Mouse (Mus musculus): Measurements from ENCODE around the gene Schip1.

Gene Schip1

DNA sequence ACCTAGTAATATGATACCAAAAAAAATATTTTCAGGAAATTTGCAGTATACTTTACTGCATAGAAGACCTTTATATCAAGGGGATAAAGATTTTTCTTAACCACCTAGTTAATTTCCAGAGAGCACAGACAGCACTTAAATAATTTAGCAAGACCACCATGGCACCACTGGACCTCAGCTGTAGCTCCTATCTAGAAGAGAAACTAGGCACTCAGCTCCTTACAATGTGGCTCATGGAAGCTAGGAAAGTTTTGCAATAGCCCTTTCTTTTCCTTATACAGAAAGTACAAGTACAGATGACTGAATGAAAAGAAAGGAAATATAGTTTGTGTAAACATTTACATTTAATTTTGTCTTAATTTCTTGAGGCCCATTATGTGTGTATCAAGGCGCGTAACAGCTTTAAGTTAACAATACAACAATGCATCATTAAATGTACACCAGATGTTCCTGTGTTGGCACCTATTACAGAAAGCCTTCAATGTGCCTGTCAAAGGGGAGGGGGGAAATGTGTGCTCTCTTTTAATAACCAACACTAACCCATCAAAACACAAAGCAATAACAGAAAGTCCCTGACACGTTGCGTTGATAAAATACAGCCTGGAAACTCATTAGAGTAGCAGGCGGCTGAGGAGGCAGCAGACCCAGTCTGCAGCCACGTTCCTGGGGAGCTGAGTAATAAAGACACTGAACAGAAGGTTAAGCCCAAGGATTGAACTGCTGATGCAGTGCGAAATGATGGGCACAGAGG is 218.4 kb downstream of the Schip1 start:
- no peak for DNase-seq

DNA sequence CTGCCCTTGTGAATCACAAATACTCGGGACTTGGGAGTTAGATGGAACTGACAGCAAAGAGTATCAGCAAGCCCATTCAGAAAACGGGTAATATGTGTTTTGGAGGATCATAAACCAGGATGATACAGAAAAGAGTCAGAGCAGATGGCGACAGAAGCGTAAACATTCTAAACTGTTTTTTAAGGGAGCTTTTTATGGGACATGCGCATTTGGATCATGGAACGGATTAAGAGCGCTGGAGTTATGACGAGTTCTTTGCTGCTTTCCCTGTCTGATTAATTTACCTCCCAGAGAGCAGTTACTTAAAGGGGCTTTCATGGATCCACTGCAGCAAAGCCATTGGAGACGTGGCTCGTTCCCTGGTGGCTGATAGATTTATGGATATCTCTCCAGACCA is 219.0 kb downstream of the Schip1 start:
- no peak for DNase-seq

- DNase-seq, result no peak
These were observed 219.9 kb downstream of the Schip1 start for GRCm38 (mm10) chr3:68284500-68284899.

DNA sequence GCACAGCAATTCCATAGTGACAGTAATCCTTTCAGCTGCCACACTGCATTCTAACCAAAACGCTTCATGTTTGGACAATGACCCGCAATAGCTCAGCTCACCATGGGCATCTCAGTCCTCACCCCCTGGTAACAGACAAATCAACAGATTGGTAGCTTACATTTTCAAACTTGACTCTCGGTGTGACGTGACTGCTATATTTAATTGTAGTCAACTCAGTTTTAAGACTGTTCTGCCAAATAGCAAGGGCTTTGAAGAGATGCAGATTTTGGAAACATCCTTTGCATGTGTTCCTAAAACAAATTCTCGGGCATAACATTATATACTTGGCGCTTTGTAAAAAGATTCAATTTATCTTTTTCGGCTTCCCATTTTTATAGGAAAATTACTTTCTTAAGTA is 232.2 kb downstream of the Schip1 start:
- DNase-seq, result no peak

GRCm38 (mm10) chr3:68305647-68306046 is 241.0 kb downstream of the Schip1 start:
- DNase-seq, result no peak

- DNase-seq, result no peak
These were observed 242.1 kb downstream of the Schip1 start for GRCm38 (mm10) chr3:68306726-68307125.

DNA sequence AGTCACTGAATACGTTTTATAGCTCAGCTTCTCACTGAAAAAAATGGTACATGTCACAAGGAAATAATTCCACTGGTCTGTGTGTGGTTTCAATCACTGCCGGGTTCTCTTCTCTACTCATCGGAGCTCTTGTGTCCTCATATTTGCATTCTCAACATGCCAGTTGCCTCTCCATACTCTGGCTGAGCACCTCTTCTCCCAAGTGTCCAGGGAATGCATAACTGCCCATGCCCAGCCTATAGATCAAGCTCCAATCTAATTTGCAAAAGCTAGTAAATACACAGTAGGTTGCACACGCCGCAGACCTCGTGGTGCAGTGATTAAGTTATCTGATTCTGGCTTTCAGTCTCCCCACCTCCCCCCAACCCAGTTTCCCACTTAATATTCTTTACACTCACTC is 261.0 kb downstream of the Schip1 start:
- no peak for DNase-seq

DNA sequence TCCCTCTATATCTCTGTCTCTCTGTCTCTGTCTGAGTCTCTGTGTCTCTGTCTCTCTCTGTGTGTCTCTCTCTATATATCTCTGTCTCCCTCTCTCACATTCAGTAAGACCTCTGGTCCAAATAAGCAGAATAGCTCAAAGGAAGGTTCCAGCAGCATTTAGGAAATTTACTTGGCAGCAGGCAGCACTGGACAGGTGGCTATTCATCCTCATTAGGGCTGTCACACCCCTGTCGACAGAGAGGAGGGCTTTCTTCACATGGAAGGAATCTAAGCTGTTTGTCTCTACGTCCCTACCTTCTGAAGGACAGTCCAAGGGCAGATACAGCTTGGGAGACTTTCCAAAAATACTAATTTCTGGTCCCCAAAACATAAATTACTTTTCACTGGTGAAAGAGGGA is 267.9 kb downstream of the Schip1 start:
- DNase-seq, result no peak

DNA sequence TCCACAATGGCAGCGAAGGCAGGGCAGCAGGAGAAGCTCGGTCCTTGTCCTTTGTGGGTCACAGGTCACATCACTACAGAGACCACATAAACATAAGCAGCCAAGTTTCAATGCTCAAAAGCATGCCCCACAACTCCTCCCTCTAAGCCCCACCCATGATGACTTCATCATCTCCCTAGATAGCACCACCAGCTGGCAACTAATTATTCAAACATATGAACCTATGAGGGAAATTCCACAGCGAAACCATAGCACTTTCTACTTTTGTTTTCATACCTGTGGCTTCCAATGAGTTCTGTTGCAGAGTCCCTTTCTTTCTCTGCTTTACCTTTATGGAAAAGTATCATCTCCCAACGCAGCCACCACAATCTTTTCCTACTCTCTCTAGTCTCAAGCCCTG is 270.9 kb downstream of the Schip1 start:
- no peak for DNase-seq

GRCm38 (mm10) chr3:68350624-68351023 is 286.0 kb downstream of the Schip1 start:
- DNase-seq, result no peak

- DNase-seq, result no peak
These were observed 286.9 kb downstream of the Schip1 start for GRCm38 (mm10) chr3:68351461-68351860.

DNA sequence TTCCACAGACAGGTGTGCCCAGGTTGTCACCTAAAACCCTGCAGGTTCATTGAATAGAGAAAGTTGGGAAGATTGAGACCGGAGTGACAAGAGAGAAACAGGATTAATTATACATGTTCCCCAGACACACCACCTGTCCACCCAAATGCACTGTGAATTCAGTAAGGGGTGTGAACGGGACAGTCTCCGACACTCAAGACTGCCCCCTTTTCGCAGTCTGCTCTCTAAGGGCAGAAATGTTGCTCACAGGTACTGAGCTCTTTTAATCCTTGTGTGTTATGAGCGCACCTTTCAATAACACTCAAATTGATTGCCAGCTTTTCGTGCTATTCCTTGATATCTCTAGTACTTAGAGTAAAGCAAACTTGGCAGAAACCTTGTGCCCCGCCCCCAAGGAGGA is 288.4 kb downstream of the Schip1 start:
- no peak for DNase-seq

DNA sequence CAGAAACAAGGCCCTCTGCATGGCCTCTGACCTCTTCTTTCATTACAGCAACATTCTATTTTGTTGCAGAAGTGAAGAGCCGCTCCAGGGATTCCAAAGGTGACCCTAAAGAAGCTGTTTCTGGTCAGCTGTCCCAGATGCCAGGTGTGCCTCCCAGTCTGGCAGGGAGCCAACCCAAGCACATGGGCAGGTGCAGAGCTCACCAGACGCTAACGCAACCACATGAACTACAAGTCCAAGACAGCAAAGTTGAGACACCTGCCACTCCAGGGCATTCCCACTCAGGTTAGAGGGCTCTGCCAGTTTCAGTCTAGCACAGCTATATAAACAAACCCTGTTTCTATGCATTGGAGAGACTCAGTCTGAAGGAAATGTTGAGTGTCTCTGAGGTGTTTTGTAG is 288.9 kb downstream of the Schip1 start:
- DNase-seq, result peak; percentile 67

DNA sequence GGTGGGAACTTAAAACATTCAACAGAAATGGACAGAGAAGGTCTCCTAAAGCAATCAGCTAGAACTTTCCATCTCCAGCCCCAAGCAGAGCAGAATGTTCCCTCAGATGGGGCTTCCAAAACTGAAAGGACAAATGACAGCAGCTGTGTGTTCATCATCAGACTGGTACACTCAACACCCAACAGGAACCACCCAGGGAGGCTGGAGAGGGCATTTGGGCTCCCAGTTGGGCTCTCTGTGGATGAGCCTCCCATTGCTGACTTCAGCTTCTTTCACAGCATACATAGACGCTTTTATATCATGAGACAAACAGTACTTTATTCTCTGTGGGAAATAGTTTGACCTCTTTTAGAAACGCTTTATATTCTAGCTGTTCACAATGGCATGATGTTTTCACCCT is 291.9 kb downstream of the Schip1 start:
- DNase-seq, result no peak

GRCm38 (mm10) chr3:68368029-68368428 is 303.4 kb downstream of the Schip1 start:
- no peak for DNase-seq

DNA sequence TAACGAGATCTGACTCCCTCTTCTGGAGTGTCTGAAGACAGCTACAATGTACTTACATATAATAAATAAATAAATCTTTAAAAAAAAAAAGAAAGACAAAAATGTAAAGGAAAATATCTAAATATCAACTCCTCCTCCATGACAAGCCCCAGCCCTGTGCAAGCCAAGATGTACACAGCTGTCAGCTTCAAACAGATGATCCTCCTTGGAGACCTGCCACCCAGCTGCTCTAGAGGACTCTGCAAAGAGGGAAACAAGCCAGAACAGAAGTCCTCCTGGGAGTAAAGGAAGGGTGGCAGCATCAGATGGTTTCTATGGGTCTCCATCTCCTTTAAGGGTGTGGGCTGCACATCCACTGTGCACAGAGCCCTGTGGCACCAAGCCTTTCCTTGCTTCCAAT is 308.3 kb downstream of the Schip1 start:
- DNase-seq, result peak; percentile 18

DNA sequence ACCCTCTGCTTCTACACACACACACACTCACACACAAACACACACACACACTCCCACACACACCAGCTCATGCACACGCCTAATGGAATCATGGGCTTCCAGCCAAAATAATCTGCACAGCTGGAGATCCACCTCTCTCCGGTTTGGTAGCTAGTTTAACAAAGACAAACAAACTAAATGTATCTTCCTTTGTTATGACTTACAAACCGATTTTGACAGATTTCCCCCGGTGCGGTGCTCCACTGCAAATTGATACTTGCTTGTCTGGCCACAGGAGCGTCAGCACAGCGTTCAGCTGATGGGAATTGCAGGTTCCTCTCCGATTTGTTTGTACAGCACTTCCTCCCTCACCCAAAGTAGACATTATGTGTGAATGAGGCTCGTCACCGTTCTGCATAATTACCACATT is 310.5 kb downstream of the Schip1 start:
- no peak for DNase-seq

DNA sequence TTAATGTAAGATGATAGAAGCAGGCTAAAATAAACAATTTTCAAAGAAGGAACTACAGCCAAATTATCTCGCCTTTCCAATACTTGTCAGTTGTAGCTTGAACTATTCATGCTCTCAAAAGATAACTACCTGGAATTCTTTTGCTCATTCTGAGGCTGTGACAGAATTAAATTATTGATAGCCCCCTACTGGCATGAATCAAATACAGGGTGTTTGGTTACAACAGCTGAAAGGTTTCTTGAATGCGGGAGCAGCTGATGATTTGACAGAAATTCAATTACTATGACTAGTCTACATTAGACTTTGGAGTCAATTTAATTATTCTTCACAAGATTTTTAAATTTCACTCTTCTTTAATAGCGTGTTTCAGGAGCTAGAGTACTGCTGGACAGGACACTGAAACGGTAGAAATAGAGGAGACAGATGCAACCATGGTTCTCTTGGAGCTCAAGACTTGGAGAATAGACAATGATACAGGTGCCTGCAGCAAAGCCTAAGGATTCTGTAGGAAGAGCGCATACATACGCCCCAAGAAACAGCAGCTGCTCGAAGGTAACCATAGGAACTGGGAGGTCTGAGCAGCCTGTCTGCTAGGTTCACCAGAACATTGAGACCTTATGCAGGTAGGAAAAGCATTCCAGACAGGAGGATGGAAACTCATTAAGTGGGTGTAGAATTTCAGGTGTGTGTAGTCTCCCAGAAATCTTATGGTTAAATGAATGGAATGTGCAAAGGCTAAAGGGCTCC is 313.0 kb downstream of the Schip1 start:
- no peak for DNase-seq

DNA sequence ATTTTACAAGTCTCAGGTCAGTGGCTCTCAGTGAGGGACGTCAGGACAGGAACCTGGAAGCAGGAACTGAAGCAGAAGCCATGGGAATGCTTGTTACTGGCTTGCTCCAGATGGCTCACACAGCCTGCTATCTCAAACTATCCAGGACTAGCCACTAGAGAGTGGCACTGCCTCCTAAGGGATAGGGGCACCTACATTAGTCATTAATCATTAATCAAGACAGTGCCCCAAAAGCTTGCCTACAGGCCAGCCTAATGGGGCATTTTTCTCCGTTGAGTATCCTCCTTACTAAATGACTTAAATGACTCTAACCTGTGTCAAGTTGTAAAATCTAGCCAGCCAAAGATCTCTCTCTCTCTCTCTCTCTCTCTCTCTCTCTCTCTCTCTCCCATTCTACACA is 314.2 kb downstream of the Schip1 start:
- no peak for DNase-seq

GRCm38 (mm10) chr3:68379242-68379641 is 314.6 kb downstream of the Schip1 start:
- peak; percentile 62 for DNase-seq

GRCm38 (mm10) chr3:68383672-68384071 is 319.1 kb downstream of the Schip1 start:
- DNase-seq, result no peak

- DNase-seq, result no peak
These were observed 320.9 kb downstream of the Schip1 start for GRCm38 (mm10) chr3:68385544-68385943.

GRCm38 (mm10) chr3:68388023-68388422 is 323.4 kb downstream of the Schip1 start:
- DNase-seq, result no peak

- no peak for DNase-seq
These were observed 329.0 kb downstream of the Schip1 start for GRCm38 (mm10) chr3:68393578-68393977.

- no peak for DNase-seq
These were observed 334.1 kb downstream of the Schip1 start for GRCm38 (mm10) chr3:68398691-68399090.

Data from kidney, postnatal 10 days (tissue).